Mouse (Mus musculus) thymus, postnatal 36 days (tissue): Measurements from ENCODE around the gene Gatad2b.

Source experiments
- DNase-seq, 2 experiments: peaks; one replicate each; pipeline ENCODE4 v3.0.0; 2022; ENCODE audit warnings: mixed read lengths in 2 of 2

The Gatad2b gene

GRCm38 (mm10) chr3:90314241-90314640 lies 21.3 kb downstream of the Gatad2b start:
- no peak for DNase-seq

GRCm38 (mm10) chr3:90322289-90322688 lies 29.3 kb downstream of the Gatad2b start:
- DNase-seq: no peak

GRCm38 (mm10) chr3:90323119-90323518 lies 30.1 kb downstream of the Gatad2b start:
- peak; percentile 28 to 45 for DNase-seq

- no peak for DNase-seq
Observed at GRCm38 (mm10) chr3:90332485-90332884, 39.5 kb downstream of the Gatad2b start.

GRCm38 (mm10) chr3:90335517-90335916 lies 42.5 kb downstream of the Gatad2b start:
- no peak for DNase-seq

- no peak for DNase-seq
Observed at GRCm38 (mm10) chr3:90338190-90338589, 45.2 kb downstream of the Gatad2b start.

- no peak for DNase-seq
Observed at GRCm38 (mm10) chr3:90340177-90340576, 47.2 kb downstream of the Gatad2b start.

GRCm38 (mm10) chr3:90342853-90343252 lies 49.9 kb downstream of the Gatad2b start:
- peak in 1 of 2 experiments; percentile 18 for DNase-seq

GRCm38 (mm10) chr3:90347847-90348246 lies 54.9 kb downstream of the Gatad2b start:
- no peak for DNase-seq

GRCm38 (mm10) chr3:90357959-90358358 lies 65.0 kb downstream of the Gatad2b start:
- DNase-seq: no peak

- DNase-seq: no peak
Observed at GRCm38 (mm10) chr3:90359230-90359629, 66.3 kb downstream of the Gatad2b start.

- no peak for DNase-seq
Observed at GRCm38 (mm10) chr3:90361476-90361875, 68.5 kb downstream of the Gatad2b start.

GRCm38 (mm10) chr3:90362346-90362745 lies 69.4 kb downstream of the Gatad2b start:
- DNase-seq: no peak

GRCm38 (mm10) chr3:90367001-90367632 lies 74.1 kb downstream of the Gatad2b start:
- no peak for DNase-seq

GRCm38 (mm10) chr3:90369041-90369440 lies 76.1 kb downstream of the Gatad2b start:
- no peak for DNase-seq

GRCm38 (mm10) chr3:90371857-90372256 lies 78.9 kb downstream of the Gatad2b start:
- no peak for DNase-seq

GRCm38 (mm10) chr3:90372817-90373216 lies 79.8 kb downstream of the Gatad2b start:
- DNase-seq: no peak

GRCm38 (mm10) chr3:90373432-90374028 lies 80.6 kb downstream of the Gatad2b start:
- peak; percentile 52 to 67 for DNase-seq

GRCm38 (mm10) chr3:90374368-90374767 lies 81.4 kb downstream of the Gatad2b start:
- no peak for DNase-seq

GRCm38 (mm10) chr3:90375562-90376246 lies 82.7 kb downstream of the Gatad2b start:
- DNase-seq: no peak

- DNase-seq: no peak
Observed at GRCm38 (mm10) chr3:90376247-90376585, 83.2 kb downstream of the Gatad2b start.

GRCm38 (mm10) chr3:90378496-90378895 lies 85.5 kb downstream of the Gatad2b start:
- DNase-seq: no peak

- no peak for DNase-seq
Observed at GRCm38 (mm10) chr3:90381727-90382126, 88.7 kb downstream of the Gatad2b start.

- DNase-seq: no peak
Observed at GRCm38 (mm10) chr3:90383690-90384089, 90.7 kb downstream of the Gatad2b start.
